Mouse (Mus musculus): ENCODE data around the gene Vmn1r139. TPM values are rescaled to one million over a fixed set of nuclear protein-coding genes. Genes with fewer than 3 reads are reported as not detected.
"Not testable (repeated sequence)": the region's sequence is repeated elsewhere in the genome, so short reads cannot be mapped to it uniquely, and the experiment has no call there.

Vmn1r139 gene
- total RNA-seq (2021), result not detected
- long read RNA-seq, result 0 reads

DNA sequence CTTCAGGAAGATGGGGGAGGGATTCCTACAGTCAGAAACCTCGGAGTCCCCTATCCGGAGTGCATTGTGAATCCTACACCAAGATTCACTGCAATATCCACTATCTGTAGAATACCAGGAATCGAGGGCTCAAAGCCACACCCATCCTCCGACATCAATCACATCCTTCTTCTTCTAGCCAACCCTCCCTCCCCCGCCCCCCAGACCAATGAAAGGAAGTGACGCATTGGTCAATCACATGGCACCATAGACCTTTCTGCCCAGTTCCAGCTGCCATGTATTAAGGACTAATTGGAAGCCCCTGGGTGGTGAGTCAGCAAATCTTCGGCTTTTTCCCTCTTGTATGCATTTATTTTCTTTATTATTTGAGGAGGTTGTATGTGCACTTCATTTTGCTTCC is at the start of gene Vmn1r139:
Vmn1r139 (plus strand) TSS at position 301 of the 400 bp plus-strand sequence.
- not testable (repeated sequence) for DNase-seq (ENCODE audit: low spot score in 2 of 2)

DNA sequence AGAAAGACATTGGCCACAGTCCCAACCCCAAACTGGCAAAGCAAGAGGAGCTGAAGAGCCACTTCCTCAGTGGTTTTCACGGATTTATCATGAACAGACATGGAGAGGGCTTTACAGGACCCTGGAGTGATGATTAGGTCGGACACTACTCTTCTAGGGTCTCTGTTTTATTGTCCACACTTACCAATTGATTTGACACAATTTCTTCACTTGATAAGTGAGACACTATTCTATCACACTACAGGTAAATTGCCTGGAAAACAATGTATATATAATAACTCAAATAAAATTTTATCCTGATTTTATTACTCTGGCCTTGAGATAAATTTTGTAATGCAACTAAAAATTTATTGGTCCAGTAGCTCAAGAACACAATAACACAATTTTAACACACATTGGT is 40.1 kb upstream of the Vmn1r139 start, which contains the start of gene Vmn1r138:
Vmn1r138 (minus strand) TSS at position 101 of the 400 bp plus-strand sequence.
- not testable (repeated sequence) for DNase-seq (ENCODE audit: low spot score in 2 of 2)

GRCm38 (mm10) chr7:22056205-22056604 is 12.7 kb upstream of the Vmn1r139 start, which contains the start of gene Gm6176:
Gm6176 (minus strand) TSS chr7:22056305.
- not testable (repeated sequence) for DNase-seq (ENCODE audit: low spot score in 2 of 2)

- not testable (repeated sequence) for DNase-seq (ENCODE audit: low spot score in 2 of 2)
These were observed 49.3 kb downstream of the Vmn1r139 start, which contains the start of gene Gm16451 for GRCm38 (mm10) chr7:22118145-22118544. Gm16451 (minus strand) TSS chr7:22118245.

DNA sequence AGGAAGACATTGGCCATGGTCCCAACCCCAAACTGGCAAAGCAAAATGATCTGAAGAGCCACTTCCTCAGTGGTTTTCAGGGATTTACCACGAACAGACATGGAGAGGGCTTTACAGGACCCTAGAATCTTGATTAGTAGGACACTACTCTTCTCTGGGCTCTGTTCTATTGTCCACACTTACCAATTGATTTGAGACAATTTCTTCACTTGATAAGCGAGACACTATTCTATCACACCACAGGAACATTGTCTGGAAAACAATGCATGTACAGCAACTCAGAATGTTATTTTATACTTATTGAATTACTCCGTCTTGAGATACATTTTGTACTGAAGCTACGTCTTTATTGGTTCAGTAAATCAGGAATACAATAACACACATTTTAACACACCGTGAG is 65.8 kb downstream of the Vmn1r139 start, which contains the start of gene Gm10666:
Gm10666 (minus strand) TSS at position 101 of the 400 bp plus-strand sequence.
- DNase-seq (ENCODE audit: low spot score in 2 of 2), result not testable (repeated sequence)

Other genes starting within 250 kb of the Vmn1r139 start
- not detected for gene Vmn1r135, start 236.7 kb upstream of the Vmn1r139 start, total RNA-seq (2021)
- not detected for gene Gm5725, start 224.8 kb upstream of the Vmn1r139 start, total RNA-seq (2021)
- not detected for gene Gm5891, start 147.8 kb upstream of the Vmn1r139 start, total RNA-seq (2021)
- gene Vmn1r137, start 74.5 kb upstream of the Vmn1r139 start, total RNA-seq (2021), result not detected
- not detected for gene Vmn1r138, start 40.2 kb upstream of the Vmn1r139 start, total RNA-seq (2021)
- gene Gm6176, start 12.8 kb upstream of the Vmn1r139 start, total RNA-seq (2021), result not detected
- not detected for gene Gm16451, start 49.2 kb downstream of the Vmn1r139 start, total RNA-seq (2021)
- gene Gm10666, start 65.7 kb downstream of the Vmn1r139 start, total RNA-seq (2021), result not detected
- not detected for gene Vmn1r142, start 95.0 kb downstream of the Vmn1r139 start, total RNA-seq (2021)
- gene Vmn1r143, start 120.3 kb downstream of the Vmn1r139 start, total RNA-seq (2021), result not detected
- not detected for gene Gm8653, start 132.2 kb downstream of the Vmn1r139 start, total RNA-seq (2021)
- gene Gm8453, start 160.4 kb downstream of the Vmn1r139 start, total RNA-seq (2021), result not detected